Mouse (Mus musculus): ENCODE results near the gene Prr12. TPM values are rescaled to one million over a fixed set of nuclear protein-coding genes. Genes with fewer than 3 reads are reported as not detected.

Prr12 gene
- total and polyA plus RNA-seq, 2 experiments from 2014 or later, result 8.2 to 14.0 TPM

- H3K27ac ChIP-seq (ENCODE audit: low read depth, low read length), result no peak overlapping the region
- no peak for TF ChIP-seq CTCF (IDR thresholded peaks at IDR 0.05; ENCODE audit: low read depth)
Measured at GRCm38 (mm10) chr7:45094121-45094520, 41.4 kb upstream of the Prr12 start.

GRCm38 (mm10) chr7:45093516-45093905 lies 40.8 kb upstream of the Prr12 start:
- ATAC-seq, result no peak
- H3K4me2 ChIP-seq (ENCODE audit: low read depth), result no peak overlapping the region
- DNase-seq, result no peak
- 32% methylated on average over 18 of the region's 18 CpGs for WGBS
- H3K9ac ChIP-seq, result no peak overlapping the region
- no peaks in the 10 kb centered on the region for H3K4me1 ChIP-seq (ENCODE audit: insufficient read depth)
- H3K9me3 ChIP-seq (ENCODE audit: low read length), result no peaks in the 10 kb centered on the region
- H3K27ac ChIP-seq (ENCODE audit: low read depth, low read length), result no peak overlapping the region
- no peak for TF ChIP-seq CTCF (IDR thresholded peaks at IDR 0.05; ENCODE audit: low read depth)
- H3K27me3 ChIP-seq (ENCODE audit: insufficient read depth, low read length), result no peaks in the 10 kb centered on the region
- no peaks in the 10 kb centered on the region for H3K36me3 ChIP-seq (ENCODE audit: insufficient read depth)
- H3K4me3 ChIP-seq (ENCODE audit: low read depth, low read length), result no peak overlapping the region

More at GRCm38 (mm10) chr7:45094121-45094520, 41.4 kb upstream of the Prr12 start:
- no peak overlapping the region for H3K9ac ChIP-seq
- ATAC-seq (no peak), DNase-seq (no peak)
- no peaks in the 10 kb centered on the region for H3K9me3 ChIP-seq (ENCODE audit: low read length)
- no peaks in the 10 kb centered on the region for H3K36me3 ChIP-seq (ENCODE audit: insufficient read depth)
- H3K4me3 ChIP-seq (ENCODE audit: low read depth, low read length), result no peak overlapping the region
- H3K4me1 ChIP-seq (ENCODE audit: insufficient read depth), result no peaks in the 10 kb centered on the region
- H3K27me3 ChIP-seq (ENCODE audit: insufficient read depth, low read length), result no peaks in the 10 kb centered on the region
- 74% methylated on average over 7 of the region's 7 CpGs for WGBS
- H3K4me2 ChIP-seq (ENCODE audit: low read depth), result no peak overlapping the region

- Histone ChIP-seq H3K27me3 (ENCODE audit: insufficient read depth, low read length) (no peaks in the 10 kb centered on the region), H3K9ac (no peak overlapping the region), H3K4me3 (ENCODE audit: low read depth, low read length) (no peak overlapping the region), H3K4me1 (ENCODE audit: insufficient read depth) (no peaks in the 10 kb centered on the region), H3K4me2 (ENCODE audit: low read depth) (no peak overlapping the region), H3K36me3 (ENCODE audit: insufficient read depth) (no peaks in the 10 kb centered on the region), H3K9me3 (ENCODE audit: low read length) (no peaks in the 10 kb centered on the region), H3K27ac (ENCODE audit: low read depth, low read length) (no peak overlapping the region)
- ATAC-seq (no peak), DNase-seq (no peak)
- 78% methylated on average over 12 of the region's 12 CpGs for WGBS
- no peak for TF ChIP-seq CTCF (IDR thresholded peaks at IDR 0.05; ENCODE audit: low read depth)
Measured at GRCm38 (mm10) chr7:45092828-45093515, 40.3 kb upstream of the Prr12 start.

- H3K9ac ChIP-seq, result peak within 1 kb of the TSS; percentile 25; the same call in 1 of the 2 replicates
- H3K4me3 ChIP-seq (ENCODE audit: low read depth, low read length), result peak within 1 kb of the TSS; percentile 38
- peak; percentile 85 for DNase-seq
- peak; percentile 95 for ATAC-seq
- H3K9me3 ChIP-seq (ENCODE audit: low read length), result no peaks in the 10 kb centered on the region
- WGBS, result under 1% methylated on average over 16 of the region's 16 CpGs
- H3K27ac ChIP-seq (ENCODE audit: low read depth, low read length), result no peak within 1 kb of the TSS
- H3K36me3 ChIP-seq (ENCODE audit: insufficient read depth), result no peaks in the 10 kb centered on the region
- TF ChIP-seq CTCF (IDR thresholded peaks at IDR 0.05; ENCODE audit: low read depth), result no peak
- H3K4me1 ChIP-seq (ENCODE audit: insufficient read depth), result no peaks in the 10 kb centered on the region
- no peaks in the 10 kb centered on the region for H3K27me3 ChIP-seq (ENCODE audit: insufficient read depth, low read length)
- H3K4me2 ChIP-seq (ENCODE audit: low read depth), result peak within 1 kb of the TSS; percentile 62
Measured at GRCm38 (mm10) chr7:45092048-45092447, 39.4 kb upstream of the Prr12 start, which contains the start of gene Rcn3. TSS of gene Rcn3 (minus strand) at chr7:45092221.

- DNase-seq (no peak), ATAC-seq (peak; percentile 23)
- H3K27ac ChIP-seq (ENCODE audit: low read depth, low read length), result no peak overlapping the region
- H3K9me3 ChIP-seq (ENCODE audit: low read length), result no peaks in the 10 kb centered on the region
- no peaks in the 10 kb centered on the region for H3K27me3 ChIP-seq (ENCODE audit: insufficient read depth, low read length)
- TF ChIP-seq CTCF (IDR thresholded peaks at IDR 0.05; ENCODE audit: low read depth), result no peak
- H3K36me3 ChIP-seq (ENCODE audit: insufficient read depth), result 0 out of 2 replicates have a peak, but pooled peaks cover 6% of the 10 kb centered on the region
- peak overlapping the region; percentile 25; the same call in 1 of the 2 replicates for H3K9ac ChIP-seq
- peak overlapping the region; percentile 62 for H3K4me2 ChIP-seq (ENCODE audit: low read depth)
- no peaks in the 10 kb centered on the region for H3K4me1 ChIP-seq (ENCODE audit: insufficient read depth)
- peak overlapping the region; percentile 38 for H3K4me3 ChIP-seq (ENCODE audit: low read depth, low read length)
- 15% methylated on average over 35 of the region's 35 CpGs for WGBS
Measured at GRCm38 (mm10) chr7:45091001-45091990, 38.6 kb upstream of the Prr12 start.

- no peaks in the 10 kb centered on the region for H3K27me3 ChIP-seq (ENCODE audit: insufficient read depth, low read length)
- DNase-seq (no peak), ATAC-seq (no peak)
- no peak for TF ChIP-seq CTCF (IDR thresholded peaks at IDR 0.05; ENCODE audit: low read depth)
- H3K4me1 ChIP-seq (ENCODE audit: insufficient read depth), result no peaks in the 10 kb centered on the region
- 0 out of 2 replicates have a peak, but pooled peaks cover 6% of the 10 kb centered on the region for H3K36me3 ChIP-seq (ENCODE audit: insufficient read depth)
- H3K9ac ChIP-seq, result no peak overlapping the region
- H3K4me3 ChIP-seq (ENCODE audit: low read depth, low read length), result no peak overlapping the region
- H3K9me3 ChIP-seq (ENCODE audit: low read length), result no peaks in the 10 kb centered on the region
- WGBS, result 82% methylated on average over 13 of the region's 13 CpGs
- H3K4me2 ChIP-seq (ENCODE audit: low read depth), result peak overlapping the region; percentile 62; the same call in 1 of the 2 replicates
- no peak overlapping the region for H3K27ac ChIP-seq (ENCODE audit: low read depth, low read length)
Measured at GRCm38 (mm10) chr7:45090251-45090977, 37.7 kb upstream of the Prr12 start.
